Mouse (Mus musculus): ENCODE data around the gene Tnnt2.

The Tnnt2 gene

DNA sequence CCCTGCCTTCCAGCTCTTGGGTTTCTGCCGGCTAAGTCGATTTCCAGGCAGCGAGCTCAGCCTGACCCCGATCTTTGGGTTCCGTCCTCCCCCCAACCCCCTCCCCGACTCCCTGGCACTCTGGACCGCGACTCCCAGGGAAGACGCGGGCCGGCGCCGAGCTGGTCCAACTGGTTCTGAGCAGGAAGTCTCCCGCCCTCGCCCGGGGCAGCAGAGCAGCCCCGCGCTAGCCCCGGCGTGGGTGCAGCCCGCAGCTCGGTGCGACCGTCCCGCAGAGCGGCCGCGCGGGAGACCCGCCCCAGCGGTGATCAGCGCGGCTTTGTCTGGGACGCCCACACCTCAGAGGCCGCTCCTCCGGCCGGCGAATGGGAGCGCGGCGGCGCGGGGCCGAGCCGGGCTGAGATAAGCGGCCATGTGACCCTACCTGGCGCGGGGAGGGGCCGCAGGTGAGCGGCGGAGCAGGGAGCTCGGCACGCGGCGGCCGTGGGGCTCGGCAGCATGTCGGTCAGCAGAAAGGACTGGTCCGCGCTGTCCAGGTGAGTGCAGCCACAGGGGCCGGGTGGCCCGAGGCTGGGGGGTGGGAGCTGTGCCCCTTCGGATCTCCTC, 17.6 kb upstream of the Tnnt2 start, which contains the start of gene Lad1:
TSS of gene Lad1 (plus strand) at position 118 of the 606 bp plus-strand sequence.
- in situ Hi-C loops (cut with MboI): no loop called here

DNA sequence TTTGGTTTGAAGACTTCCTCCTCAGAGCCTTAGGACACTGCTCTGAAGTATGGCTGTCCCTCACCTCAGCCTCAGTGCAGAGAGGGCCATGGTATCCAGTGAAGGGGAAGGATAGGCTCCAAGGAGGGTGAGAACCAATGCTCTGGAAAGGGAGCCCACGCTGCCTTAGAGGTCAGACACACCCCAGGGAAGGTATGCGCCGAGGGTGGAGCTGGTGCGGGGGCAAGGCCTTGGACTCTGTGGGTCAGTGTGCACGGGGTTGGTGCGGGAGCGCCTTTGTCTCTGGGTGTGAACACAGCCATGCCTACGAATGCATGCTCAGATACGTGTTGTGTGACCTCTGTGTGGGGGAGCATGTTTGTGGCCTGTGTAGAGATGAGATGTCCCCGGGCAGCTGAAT, 16.1 kb upstream of the Tnnt2 start:
- in situ Hi-C loops (cut with MboI): no loop called here

DNA sequence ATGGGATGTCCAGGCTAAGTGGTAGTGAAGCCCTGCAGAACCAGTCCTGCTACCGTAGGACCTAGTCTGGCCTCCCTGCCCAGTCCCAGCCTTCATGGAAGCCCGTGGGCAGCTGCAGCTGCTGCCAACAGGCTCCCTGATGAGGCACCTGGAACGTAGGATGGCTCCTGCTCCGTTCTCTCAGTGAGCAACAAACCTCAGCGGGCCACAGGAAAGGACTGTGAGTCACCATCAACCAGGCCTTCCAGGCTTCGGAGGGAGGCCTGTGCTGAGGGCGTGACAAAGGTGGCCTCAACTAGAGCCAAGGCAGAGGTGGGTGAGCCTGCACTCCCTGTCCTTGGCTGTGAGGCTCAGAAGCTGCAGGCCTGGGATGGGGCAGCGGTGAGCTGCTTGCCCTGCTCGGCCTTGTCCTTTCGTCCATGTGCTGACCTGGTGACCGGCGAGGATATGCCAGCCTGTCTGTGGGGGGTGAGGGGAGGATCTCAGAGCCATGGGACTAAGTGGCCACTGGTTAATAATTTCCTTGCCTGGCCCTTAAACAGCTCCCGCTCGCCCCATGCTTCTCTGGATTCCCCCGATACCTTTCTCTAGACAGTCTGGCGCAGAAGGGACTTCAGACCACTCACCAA, 15.3 kb upstream of the Tnnt2 start:
- in situ Hi-C loops (cut with MboI): no loop called here

DNA sequence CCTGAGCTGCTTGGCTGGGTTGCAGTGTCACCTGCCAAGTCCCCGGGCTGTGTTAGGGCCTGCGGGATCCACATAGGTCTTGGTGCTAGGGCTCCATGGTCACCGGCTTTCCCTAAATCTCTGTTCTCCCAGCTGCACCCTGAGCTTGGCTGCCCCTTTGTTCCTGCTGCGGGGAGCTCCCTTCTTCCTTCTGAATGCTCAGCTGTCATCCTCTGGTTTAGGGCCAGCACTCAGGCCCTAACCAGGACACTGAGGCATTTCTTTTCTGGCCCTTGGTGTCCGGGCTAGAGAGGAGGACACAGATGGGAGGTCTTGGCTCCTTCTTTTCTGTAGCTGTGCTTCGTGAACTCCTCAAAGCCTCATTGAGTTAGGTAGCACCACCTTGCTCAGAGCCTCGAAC, 14.4 kb upstream of the Tnnt2 start:
- in situ Hi-C loops (cut with MboI): no loop called here

DNA sequence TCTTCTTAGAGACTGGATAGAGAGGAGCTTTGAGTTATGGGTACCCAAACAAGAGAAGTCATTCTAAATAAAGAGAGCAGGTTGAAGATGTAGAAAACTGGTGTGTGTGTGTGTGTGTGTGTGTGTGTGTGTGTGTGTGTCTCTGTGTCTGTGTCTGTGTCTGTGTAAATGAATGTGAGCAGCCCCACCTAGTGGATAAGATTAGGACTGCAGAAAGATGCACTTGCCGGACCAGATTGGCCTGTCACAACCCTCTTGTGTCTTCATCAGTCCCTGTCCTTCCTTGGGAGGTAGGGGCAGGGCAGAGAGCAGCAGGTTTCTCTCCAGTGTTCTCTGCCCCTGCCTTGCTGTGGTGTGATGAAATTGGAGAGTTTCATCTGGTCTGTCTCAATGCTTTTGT, 7.2 kb upstream of the Tnnt2 start:
- in situ Hi-C loops (cut with MboI): no loop called here

DNA sequence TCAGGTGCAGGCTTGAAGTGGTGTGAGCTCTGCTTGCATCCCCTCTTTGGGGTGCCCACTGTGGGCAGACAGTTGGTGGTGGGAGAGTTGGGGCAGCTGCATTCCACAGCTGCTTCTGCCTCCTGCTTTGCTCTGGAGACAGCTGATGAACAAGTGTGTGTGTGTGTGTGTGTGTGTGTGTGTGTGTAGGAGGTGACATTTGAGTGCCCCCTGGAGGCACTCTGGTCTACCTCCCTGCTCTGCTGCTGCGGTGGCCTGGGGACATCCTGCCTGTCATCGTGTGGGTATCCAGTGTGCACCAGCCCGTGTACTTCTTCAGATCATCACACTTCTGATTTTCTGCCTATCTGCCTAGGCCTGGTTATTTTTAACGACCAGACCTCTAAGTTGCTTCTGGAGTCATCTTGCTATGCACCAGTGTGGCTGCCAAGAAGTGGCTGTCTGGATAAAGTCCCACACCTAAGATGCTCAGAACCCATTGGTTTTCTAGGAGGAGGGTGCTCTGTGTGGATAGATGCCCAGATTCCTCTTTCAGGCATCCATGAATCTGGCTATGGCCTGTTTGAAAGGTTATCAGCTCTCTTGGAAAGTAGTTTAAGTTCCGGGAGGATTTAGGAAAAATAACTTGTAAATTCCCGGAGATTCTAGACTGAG, 1.8 kb upstream of the Tnnt2 start:
- in situ Hi-C loops (cut with MboI): no loop called here

DNA sequence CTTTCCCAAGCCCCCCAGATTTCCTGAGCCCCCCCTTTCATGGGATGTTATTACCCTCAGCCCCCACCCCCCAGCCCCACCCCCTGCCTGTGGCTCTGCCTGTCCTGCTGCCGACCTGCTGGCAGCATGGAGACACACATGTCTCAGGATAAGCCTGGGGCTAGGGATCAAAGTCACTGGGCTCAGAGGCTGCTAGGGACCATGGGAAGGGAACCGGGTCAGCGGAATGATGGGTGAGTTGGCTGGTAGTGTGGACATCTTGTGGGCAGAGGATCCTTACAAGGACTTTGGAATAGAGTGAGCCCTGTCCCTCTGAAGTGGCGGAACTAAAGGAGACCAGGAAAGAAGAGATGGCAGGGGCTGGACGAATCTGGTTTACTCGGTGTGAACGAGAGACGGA, 1.2 kb upstream of the Tnnt2 start:
- in situ Hi-C loops (cut with MboI): no loop called here

DNA sequence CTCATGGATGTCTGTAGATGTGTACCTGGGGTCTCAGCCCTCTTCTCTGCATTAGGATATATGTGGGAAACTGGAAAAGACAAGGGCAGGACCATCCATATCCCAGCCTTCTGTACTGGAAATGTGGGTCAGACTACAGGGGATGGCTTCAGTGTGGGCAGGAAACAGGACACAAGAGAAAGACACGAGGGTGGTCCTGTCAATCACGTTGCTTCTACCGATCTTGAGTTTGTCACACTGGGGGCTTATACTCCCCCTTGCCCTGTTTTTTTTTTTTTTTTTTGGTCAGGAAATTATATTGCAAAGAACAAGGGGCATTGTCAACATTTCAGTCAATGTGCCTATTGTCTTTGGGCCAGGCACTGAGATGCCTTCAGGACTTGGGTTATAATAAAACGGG, 2.5 kb downstream of the Tnnt2 start:
- in situ Hi-C loops (cut with MboI): no loop called here

DNA sequence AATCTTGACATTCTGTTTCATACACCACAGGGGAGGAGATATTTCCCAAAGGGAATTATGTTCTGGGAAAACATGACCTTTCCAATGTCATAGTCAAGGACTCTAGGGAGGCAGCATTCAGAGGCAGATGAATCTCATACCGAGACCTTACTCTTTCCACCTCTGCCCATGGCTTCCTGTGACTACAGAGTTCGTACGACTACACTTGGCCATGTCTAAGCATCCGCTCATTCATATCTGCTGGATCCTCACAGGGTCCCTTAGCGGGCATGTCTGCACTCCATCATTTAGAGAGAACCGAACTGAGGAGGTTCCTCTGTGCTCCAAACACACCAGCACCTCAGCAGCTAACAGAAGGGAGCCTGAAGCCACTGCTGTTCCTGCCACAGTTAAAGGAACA, 2.9 kb downstream of the Tnnt2 start:
- in situ Hi-C loops (cut with MboI): no loop called here

DNA sequence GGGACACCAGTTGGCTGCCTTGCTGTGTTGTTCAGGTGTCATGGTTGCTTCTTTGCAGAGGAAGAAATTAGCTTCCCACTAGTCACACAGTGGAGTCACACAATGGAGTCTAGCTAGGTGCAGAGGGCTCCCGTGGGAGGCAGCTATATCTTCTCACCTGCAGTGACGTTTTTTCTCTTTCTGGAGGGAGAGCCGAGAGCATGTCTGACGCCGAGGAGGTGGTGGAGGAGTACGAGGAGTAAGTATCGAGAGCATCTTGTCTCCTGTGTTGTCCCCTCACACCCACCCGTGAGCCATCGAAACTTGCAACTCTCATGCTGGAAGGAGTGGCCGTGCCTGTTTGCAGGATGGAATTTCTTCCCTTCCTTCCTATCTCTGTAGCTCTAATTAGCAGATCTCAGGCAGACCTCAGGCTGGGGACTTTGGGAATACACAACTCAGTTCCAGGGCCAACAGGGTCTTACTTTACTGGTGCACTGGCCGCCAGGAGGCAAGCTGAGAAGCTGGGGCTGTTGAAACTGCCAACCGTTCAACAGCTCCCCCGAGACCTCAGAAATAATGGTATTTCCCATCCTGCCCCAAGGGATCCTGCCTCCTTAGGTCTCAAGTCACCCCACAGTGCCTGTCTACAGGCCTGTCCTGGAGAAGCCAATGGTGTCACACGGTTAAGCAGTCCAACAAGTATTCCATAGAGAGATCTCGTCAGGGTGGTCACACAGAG, 4.7 kb downstream of the Tnnt2 start:
- in situ Hi-C loops (cut with MboI): no loop called here

DNA sequence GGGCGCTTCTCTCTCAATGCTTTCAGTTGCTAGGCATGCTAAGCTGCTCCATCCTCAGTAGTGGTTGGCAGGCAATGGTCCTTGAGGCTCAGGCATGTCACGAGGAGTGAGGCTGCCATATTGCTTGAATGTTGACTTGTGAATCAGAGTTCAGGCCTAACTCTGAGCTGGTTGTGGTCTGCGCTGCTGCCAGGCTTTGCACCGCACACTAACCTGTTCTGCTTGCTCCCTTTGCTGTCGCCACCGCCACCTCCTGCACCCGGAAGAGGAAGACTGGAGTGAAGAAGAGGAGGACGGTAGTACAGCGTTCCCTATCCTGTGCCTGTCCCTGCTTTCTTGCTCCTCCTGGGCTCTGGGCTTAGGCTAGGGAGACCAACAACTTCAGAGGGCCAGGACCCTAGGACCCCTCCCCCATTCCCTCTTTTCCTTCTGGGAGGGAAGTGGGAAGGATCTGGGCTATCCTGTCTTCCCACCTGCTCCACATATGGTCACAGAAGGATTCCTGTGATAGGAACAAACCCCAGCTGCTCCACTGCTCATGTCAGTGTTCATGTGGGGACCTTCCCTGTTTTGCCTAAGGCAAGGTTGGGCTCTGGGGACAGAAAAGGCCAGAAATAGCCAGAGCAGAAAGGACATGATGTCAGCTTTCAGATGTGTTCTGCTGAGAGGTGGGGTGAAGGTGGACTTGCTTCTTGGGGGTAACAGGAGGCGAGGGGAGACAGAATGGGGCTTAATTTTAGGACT, 7.5 kb downstream of the Tnnt2 start:
- in situ Hi-C loops (cut with MboI): no loop called here

DNA sequence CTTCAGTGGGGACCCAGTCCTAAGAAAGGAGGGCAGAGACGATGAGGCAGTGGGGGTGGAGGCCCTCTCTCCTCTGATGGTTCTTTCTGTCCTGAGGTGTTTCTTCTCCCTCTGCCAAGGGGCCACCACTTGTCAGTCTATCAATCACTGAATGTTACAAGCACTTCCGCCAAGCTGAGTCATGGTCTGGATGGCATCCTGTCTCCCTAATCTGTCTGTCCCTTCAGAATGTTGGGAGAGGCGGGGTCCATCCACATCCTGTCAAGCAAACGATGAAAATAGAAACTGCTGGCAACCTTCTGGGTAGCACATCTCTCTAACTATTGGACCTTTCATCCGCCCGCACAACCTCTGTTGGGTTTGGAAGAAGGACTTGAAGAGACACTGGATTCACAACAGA, 8.3 kb downstream of the Tnnt2 start:
- in situ Hi-C loops (cut with MboI): no loop called here

DNA sequence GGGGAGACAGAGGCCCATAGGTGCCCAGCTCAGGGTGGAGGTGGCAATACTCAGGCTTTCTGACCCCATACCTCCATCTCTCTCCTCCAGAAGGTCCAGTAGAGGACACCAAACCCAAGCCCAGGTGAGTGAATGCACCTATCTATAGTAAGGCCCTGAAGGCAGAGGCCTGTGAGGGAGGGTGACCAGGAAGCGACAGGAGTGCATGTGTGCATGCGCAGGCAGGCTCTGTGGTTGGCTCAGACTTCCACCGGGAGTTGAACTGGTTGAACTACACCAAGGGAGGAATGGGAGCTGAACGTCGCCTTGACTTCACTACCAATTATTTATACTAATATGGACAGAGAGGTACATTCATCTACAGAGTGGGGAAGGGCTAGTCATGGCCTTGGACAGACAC, 10.5 kb downstream of the Tnnt2 start:
- in situ Hi-C loops (cut with MboI): no loop called here

DNA sequence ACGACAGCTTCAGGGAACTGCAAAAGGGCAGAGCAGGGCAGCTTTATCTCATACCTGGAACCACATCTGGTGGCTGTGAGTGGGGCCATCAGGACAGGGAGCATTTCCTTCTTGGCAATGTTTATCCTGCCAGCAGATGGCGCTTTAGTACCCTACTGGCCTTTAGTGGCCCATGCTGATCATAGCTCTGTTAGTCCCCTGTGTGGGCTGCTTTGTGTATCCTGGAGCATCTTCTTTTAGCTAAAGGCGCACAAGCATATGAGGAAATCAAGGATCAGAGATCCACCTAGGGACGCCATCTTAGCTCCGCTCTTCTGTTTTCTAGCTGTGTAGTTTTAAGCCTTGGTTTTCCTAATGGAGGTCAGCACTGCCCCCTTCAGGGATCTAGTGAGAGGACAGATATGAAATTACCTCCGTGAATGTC, 11.0 kb downstream of the Tnnt2 start:
- in situ Hi-C loops (cut with MboI): no loop called here

DNA sequence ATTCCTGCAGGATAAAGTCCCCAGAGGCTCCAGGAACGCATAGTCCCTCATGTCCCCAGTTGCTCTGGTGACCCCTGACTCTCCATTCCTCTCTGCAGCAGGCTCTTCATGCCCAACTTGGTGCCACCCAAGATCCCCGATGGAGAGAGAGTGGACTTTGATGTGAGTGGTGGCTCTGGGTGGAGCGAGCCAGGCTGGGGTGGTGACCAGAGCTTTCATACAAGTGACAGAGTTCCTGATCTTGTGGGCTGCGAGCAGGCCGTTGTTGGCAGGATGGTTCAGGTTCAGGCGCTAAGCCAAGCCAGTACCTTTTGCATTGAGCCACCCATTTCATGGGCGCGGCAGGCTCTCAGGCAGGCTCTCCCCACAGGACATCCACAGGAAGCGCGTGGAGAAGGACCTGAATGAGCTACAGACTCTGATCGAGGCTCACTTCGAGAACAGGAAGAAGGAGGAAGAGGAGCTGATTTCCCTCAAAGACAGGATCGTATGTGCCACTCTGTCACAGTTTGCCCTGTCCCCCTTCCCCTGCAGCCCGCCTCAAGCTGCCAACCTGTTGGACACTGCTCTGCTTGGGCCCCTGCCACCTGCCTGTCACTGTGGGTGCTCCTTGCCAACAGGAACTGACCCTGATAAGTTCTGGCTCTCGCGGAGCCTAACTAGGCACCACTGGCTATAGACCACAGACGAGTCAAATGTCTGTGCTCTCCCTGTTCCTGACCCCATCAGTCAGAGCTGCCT, 11.6 kb downstream of the Tnnt2 start:
- in situ Hi-C loops (cut with MboI): no loop called here

DNA sequence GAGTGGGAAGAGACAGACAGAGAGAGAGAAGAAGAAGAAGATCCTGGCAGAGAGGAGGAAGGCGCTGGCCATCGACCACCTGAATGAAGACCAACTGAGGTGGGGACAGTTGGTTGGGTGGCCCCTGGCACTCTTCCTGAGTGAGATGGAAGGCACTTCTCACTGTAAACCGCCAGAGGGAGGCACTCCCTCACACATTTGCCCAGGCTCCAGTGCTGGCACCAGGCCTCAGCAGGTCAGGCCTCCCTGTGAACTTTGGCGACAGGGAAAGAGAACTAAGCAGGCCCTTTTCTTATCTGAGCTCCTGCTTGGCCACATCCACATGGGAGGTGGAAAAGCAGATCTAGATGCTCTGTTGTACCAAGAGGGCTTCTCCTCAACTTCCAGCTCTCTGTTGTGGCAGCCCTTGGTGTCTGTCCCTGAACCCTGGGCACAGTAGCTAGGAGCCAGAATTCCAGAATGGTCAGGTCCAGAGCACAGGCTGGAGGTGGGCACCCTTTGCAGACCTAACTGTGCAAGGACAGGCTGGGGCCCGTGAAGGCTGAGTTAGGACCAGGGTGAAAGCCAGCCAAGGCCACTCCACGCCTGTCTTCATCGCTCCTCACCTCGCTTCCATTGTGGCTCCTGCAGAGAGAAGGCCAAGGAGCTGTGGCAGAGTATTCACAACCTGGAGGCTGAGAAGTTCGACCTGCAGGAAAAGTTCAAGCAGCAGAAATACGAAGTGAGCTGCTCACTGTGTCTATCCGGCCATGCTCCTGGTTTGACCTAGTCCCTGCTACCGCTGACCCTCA, 14.8 kb downstream of the Tnnt2 start:
- in situ Hi-C loops (cut with MboI): no loop called here

DNA sequence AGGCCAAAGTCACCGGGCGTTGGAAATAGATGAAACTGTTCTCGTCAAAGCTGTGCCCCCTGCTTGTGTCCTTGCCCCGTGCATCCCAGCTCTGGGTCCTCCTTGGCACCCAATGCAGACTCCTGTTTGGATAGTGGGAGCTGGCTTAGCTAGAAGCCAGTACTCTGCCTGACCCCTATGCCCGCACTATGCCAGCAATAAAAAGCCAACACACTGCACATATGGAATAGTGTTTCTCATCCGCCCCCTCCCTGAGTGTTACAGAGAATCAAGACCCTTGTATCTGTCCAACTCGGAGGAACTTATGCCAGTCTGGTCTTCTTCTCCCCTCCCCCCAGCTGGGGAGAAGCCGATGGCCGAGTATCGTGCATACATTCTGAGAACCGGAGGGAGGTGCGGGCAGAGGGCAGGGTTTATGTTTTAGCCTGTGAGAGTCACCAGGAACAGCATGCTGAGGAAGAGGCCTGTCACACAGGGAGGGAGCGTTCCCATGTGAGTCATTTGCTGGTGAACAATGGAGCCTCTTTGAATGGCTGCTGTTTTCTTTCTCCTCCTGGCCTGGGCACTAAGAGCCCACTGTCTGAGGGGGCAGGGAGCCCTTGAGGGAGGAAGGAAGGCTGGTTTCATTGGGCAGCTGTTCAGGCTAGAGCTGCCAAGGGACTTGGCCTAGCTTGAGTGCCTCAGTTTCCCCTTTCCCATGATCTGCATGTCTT, 16.0 kb downstream of the Tnnt2 start:
- in situ Hi-C loops (cut with MboI): no loop called here

DNA sequence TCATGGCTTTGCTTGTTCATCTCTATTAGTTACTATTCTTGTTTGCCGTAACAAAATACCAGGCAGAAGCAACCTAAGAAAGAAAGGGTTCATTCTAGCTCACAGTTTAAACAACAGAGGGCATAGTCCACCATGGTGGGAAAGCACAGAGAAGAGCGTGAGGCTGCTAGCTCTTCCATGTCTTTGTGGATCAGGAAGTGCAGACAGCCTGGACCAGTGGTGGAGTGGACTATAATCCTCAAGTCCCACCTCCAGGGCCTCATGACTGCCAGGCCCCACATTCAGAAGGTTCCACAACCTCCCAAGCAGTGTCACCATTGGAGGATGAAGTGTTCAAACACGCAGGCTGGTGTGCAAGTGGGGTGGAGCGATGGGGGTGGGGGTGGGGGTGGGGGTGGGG, 17.0 kb downstream of the Tnnt2 start:
- in situ Hi-C loops (cut with MboI): no loop called here

DNA sequence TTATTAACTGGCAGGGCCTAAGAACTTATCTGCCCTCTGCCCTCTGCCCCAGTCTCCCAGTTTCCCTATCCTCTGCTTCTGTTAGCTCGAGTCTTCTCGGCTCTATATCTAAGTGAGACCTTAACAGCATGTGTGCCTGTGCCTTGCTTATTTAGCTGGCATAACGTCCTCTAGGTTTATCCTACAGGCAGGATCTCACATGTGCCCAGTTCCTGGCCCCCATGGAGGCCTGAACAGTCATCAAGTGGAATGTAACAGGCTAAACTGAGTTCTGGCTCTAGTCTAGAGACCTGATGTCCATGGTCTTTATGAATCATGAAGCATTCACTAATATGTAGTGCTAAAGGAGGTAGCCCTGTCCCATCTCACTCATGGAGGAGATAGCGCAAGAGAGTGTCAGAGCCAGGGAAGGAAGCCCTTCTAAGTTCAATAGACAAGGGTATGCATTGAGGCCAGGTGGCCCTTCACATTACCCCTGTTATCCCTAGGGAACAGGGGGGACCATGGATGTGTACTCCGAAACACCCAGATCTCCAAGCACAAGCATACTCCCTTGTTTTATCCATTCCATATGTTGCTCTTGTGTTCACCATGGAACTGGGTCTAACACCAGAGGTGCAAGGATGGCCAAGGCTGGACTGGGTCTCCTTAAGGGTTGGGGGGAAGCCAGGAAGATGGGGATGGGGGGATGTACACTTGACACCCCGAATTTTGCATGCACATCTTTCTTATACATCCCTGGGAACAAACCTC, 18.6 kb downstream of the Tnnt2 start:
- in situ Hi-C loops (cut with MboI): no loop called here
